Mouse (Mus musculus): Measurements from ENCODE around the gene Cd247. TPM values are rescaled to one million over a fixed set of nuclear protein-coding genes. Genes with fewer than 3 reads are reported as not detected.

Gene Cd247
- polyA plus RNA-seq (2015; fragmentation: Nextera tagmentation; extraction: Ambion mirVana) = 0.13 and 0.43 TPM in 2 replicates

- Histone ChIP-seq H3K27me3 (ENCODE audit: insufficient read depth, low read length) (no peaks in the 10 kb centered on the region), H3K9me3 (ENCODE audit: low read length) (no peaks in the 10 kb centered on the region), H3K9ac (replicated peaks) (no peak within 1 kb of the TSS), H3K4me1 (ENCODE audit: insufficient read depth) (no peaks in the 10 kb centered on the region), H3K27ac (ENCODE audit: low read depth) (no peak within 1 kb of the TSS), H3K4me3 (ENCODE audit: low read depth, low read length) (no peak within 1 kb of the TSS), H3K4me2 (ENCODE audit: low read depth, low read length) (no peak within 1 kb of the TSS), H3K36me3 (replicated peaks; ENCODE audit: insufficient read depth, low read length) (no peaks in the 10 kb centered on the region)
- 79% methylated on average over 8 of the region's 8 CpGs for WGBS (ENCODE audit: insufficient replicate concordance)
- ATAC-seq (no peak), DNase-seq (no peak)
- TF ChIP-seq CTCF (IDR thresholded peaks at IDR 0.05; ENCODE audit: low read depth) (no peak), EP300 (IDR thresholded peaks at IDR 0.05; ENCODE audit: low read depth) (no peak)
These were observed at the start of gene Cd247 for GRCm38 (mm10) chr1:165788511-165788910. Gene Cd247, plus strand, starts transcription at chr1:165788681.

GRCm38 (mm10) chr1:165738985-165739384 lies 49.5 kb upstream of the Cd247 start:
- DNase-seq = no peak
- Histone ChIP-seq H3K4me1 (ENCODE audit: insufficient read depth) (no peaks in the 10 kb centered on the region), H3K36me3 (replicated peaks; ENCODE audit: insufficient read depth, low read length) (no peaks in the 10 kb centered on the region), H3K9ac (replicated peaks) (no peak overlapping the region), H3K27me3 (ENCODE audit: insufficient read depth, low read length) (no peaks in the 10 kb centered on the region), H3K27ac (ENCODE audit: low read depth) (no peak overlapping the region), H3K4me3 (ENCODE audit: low read depth, low read length) (no peak overlapping the region), H3K9me3 (ENCODE audit: low read length) (no peaks in the 10 kb centered on the region), H3K4me2 (ENCODE audit: low read depth, low read length) (no peak overlapping the region)
- 82% methylated on average over 1 of the region's 1 CpGs for WGBS (ENCODE audit: insufficient replicate concordance)
- no peak for ATAC-seq
- TF ChIP-seq CTCF (IDR thresholded peaks at IDR 0.05; ENCODE audit: low read depth) (no peak), EP300 (IDR thresholded peaks at IDR 0.05; ENCODE audit: low read depth) (no peak)

- Histone ChIP-seq H3K36me3 (replicated peaks; ENCODE audit: insufficient read depth, low read length) (no peaks in the 10 kb centered on the region), H3K4me3 (ENCODE audit: low read depth, low read length) (no peak overlapping the region), H3K4me2 (ENCODE audit: low read depth, low read length) (no peak overlapping the region), H3K27ac (ENCODE audit: low read depth) (no peak overlapping the region), H3K9ac (replicated peaks) (no peak overlapping the region), H3K9me3 (ENCODE audit: low read length) (no peaks in the 10 kb centered on the region), H3K27me3 (ENCODE audit: insufficient read depth, low read length) (no peaks in the 10 kb centered on the region), H3K4me1 (ENCODE audit: insufficient read depth) (no peaks in the 10 kb centered on the region)
- DNase-seq (no peak), ATAC-seq (no peak)
- TF ChIP-seq CTCF (IDR thresholded peaks at IDR 0.05; ENCODE audit: low read depth) = no peak
- TF ChIP-seq EP300 (IDR thresholded peaks at IDR 0.05; ENCODE audit: low read depth) = no peak
- WGBS (ENCODE audit: insufficient replicate concordance) = 80% methylated on average over 8 of the region's 8 CpGs
These were observed 46.5 kb upstream of the Cd247 start for GRCm38 (mm10) chr1:165741989-165742388.

- no peak for ATAC-seq
- Histone ChIP-seq H3K9me3 (ENCODE audit: low read length) (no peaks in the 10 kb centered on the region), H3K9ac (replicated peaks) (no peak overlapping the region), H3K27me3 (ENCODE audit: insufficient read depth, low read length) (no peaks in the 10 kb centered on the region), H3K4me1 (ENCODE audit: insufficient read depth) (0 out of 2 replicates have a peak, but pooled peaks cover 2% of the 10 kb centered on the region), H3K36me3 (replicated peaks; ENCODE audit: insufficient read depth, low read length) (no peaks in the 10 kb centered on the region), H3K27ac (ENCODE audit: low read depth) (no peak overlapping the region), H3K4me2 (ENCODE audit: low read depth, low read length) (no peak overlapping the region), H3K4me3 (ENCODE audit: low read depth, low read length) (no peak overlapping the region)
- WGBS (ENCODE audit: insufficient replicate concordance) = 46% methylated on average over 11 of the region's 11 CpGs
- no peak for DNase-seq
- TF ChIP-seq EP300 (IDR thresholded peaks at IDR 0.05; ENCODE audit: low read depth) (no peak), CTCF (IDR thresholded peaks at IDR 0.05; ENCODE audit: low read depth) (no peak)
These were observed 40.4 kb upstream of the Cd247 start for GRCm38 (mm10) chr1:165748053-165748452.

- no peak overlapping the region for H3K9ac ChIP-seq (replicated peaks)
- ATAC-seq = no peak
- no peak overlapping the region for H3K4me3 ChIP-seq (ENCODE audit: low read depth, low read length)
- no peaks in the 10 kb centered on the region for H3K36me3 ChIP-seq (replicated peaks; ENCODE audit: insufficient read depth, low read length)
- TF ChIP-seq EP300 (IDR thresholded peaks at IDR 0.05; ENCODE audit: low read depth) (no peak), CTCF (IDR thresholded peaks at IDR 0.05; ENCODE audit: low read depth) (no peak)
- no peaks in the 10 kb centered on the region for H3K9me3 ChIP-seq (ENCODE audit: low read length)
- no peak overlapping the region for H3K27ac ChIP-seq (ENCODE audit: low read depth)
- no peaks in the 10 kb centered on the region for H3K27me3 ChIP-seq (ENCODE audit: insufficient read depth, low read length)
- H3K4me1 ChIP-seq (ENCODE audit: insufficient read depth) = 0 out of 2 replicates have a peak, but pooled peaks cover 2% of the 10 kb centered on the region
- H3K4me2 ChIP-seq (ENCODE audit: low read depth, low read length) = no peak overlapping the region
- DNase-seq = no peak
These were observed 37.3 kb upstream of the Cd247 start for GRCm38 (mm10) chr1:165751142-165751541.

- ATAC-seq = no peak
- 79% methylated on average over 5 of the region's 5 CpGs for WGBS (ENCODE audit: insufficient replicate concordance)
These were observed 36.6 kb upstream of the Cd247 start for GRCm38 (mm10) chr1:165751838-165752237.

GRCm38 (mm10) chr1:165754205-165754604 lies 34.3 kb upstream of the Cd247 start:
- WGBS (ENCODE audit: insufficient replicate concordance) = 85% methylated on average over 6 of the region's 6 CpGs

More at GRCm38 (mm10) chr1:165751838-165752237, 36.6 kb upstream of the Cd247 start:
- H3K4me1 ChIP-seq (ENCODE audit: insufficient read depth) = 0 out of 2 replicates have a peak, but pooled peaks cover 2% of the 10 kb centered on the region
- TF ChIP-seq CTCF (IDR thresholded peaks at IDR 0.05; ENCODE audit: low read depth) (no peak), EP300 (IDR thresholded peaks at IDR 0.05; ENCODE audit: low read depth) (no peak)
- H3K27ac ChIP-seq (ENCODE audit: low read depth) = no peak overlapping the region
- no peak overlapping the region for H3K4me3 ChIP-seq (ENCODE audit: low read depth, low read length)
- H3K36me3 ChIP-seq (replicated peaks; ENCODE audit: insufficient read depth, low read length) = no peaks in the 10 kb centered on the region
- no peak for DNase-seq
- H3K27me3 ChIP-seq (ENCODE audit: insufficient read depth, low read length) = no peaks in the 10 kb centered on the region
- H3K9ac ChIP-seq (replicated peaks) = no peak overlapping the region
- no peaks in the 10 kb centered on the region for H3K9me3 ChIP-seq (ENCODE audit: low read length)
- no peak overlapping the region for H3K4me2 ChIP-seq (ENCODE audit: low read depth, low read length)

More at GRCm38 (mm10) chr1:165754205-165754604, 34.3 kb upstream of the Cd247 start:
- Histone ChIP-seq H3K4me2 (ENCODE audit: low read depth, low read length) (no peak overlapping the region), H3K36me3 (replicated peaks; ENCODE audit: insufficient read depth, low read length) (no peaks in the 10 kb centered on the region), H3K27ac (ENCODE audit: low read depth) (no peak overlapping the region), H3K9me3 (ENCODE audit: low read length) (no peaks in the 10 kb centered on the region), H3K9ac (replicated peaks) (no peak overlapping the region), H3K27me3 (ENCODE audit: insufficient read depth, low read length) (no peaks in the 10 kb centered on the region), H3K4me3 (ENCODE audit: low read depth, low read length) (no peak overlapping the region), H3K4me1 (ENCODE audit: insufficient read depth) (0 out of 2 replicates have a peak, but pooled peaks cover 2% of the 10 kb centered on the region)
- DNase-seq (no peak), ATAC-seq (no peak)
- TF ChIP-seq EP300 (IDR thresholded peaks at IDR 0.05; ENCODE audit: low read depth) (no peak), CTCF (IDR thresholded peaks at IDR 0.05; ENCODE audit: low read depth) (no peak)

Data from liver, postnatal 0 days (tissue).